Mouse (Mus musculus) urinary bladder, postnatal 25 days (tissue): ENCODE measurements around the gene C3ar1.

Source experiments
- DNase-seq: peaks from one replicate; pipeline ENCODE4 v3.0.0; 2022; ENCODE audit warnings: low spot score

Gene C3ar1

DNA sequence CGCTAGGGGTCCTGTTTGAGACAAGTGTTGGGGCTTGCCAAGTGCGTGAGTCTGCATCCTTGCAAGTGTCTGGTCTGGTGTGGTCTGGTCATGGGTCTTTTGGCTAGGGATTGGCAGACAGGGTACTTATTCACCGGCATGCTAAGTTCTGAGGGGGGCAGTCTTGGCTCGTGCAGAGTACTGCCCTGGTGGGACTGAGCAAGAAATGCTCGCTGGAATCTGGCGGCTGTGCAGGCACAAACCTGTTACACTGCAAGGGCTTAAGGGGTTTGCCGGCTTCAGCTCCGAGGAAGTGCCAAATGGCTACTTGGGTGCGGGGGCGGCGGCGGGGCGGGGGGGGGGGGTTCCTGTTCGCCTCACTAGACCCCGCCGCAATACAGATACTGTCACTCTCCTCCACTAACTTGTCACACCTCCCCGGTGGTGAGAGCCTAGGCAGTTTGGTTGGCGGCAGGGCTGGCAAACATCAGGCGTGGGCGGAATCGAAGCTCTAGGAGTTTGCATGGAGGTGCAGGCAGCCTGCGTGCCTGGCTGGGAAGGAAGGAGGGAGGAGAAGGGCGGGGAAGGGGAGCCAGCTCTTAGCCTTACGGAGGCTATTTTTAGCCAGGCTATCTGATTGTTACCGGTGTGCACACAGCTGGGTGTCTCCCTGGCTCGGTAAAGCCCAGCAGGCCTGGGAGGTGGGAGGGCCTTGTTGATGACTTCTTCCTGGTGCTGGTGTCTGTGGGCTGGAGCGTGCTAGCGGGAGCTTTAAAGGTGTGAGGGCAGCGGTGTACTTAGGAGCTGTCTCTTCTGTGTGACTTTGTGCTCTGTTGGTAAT, 29.8 kb downstream of the C3ar1 start:
- peak; percentile 51 for DNase-seq

DNA sequence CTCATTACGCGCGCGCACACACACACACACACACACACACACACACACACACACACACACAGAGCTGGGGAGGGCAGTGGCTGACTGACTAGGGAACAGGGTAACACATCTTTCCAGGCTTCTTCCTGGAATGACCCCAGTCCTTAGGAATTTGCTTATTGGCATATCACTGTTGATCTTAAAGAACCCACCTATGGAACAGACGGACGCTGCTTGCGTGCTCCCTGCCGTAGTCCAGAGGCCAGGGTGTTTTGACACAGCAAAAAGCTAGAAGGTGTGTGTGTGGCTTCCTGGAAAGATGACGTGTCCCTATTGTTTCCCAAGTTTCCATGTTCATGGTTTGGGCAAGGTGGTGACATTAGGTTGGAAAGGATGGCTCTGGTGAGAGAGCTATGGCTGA, 30.8 kb downstream of the C3ar1 start:
- DNase-seq, result no peak

DNA sequence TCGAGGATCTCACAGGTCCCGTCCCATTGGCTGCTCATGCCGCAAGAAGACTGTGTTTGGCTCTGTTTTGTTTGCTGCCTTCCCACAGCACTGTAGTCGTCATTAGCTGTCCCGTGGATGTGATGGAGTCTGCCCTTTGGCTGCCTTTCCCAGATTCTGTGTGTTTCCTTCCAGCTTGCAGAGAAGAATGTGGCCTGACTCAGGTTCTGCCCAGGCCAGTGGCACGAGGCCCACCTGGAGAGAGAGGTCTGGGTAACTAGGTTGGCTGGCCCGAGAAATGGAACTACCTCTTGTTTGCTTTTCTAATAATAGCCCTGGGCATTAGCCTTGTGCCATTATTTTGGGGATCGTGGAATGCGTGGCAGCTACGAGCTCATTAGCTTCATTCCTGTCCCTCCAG, 31.9 kb downstream of the C3ar1 start:
- no peak for DNase-seq

DNA sequence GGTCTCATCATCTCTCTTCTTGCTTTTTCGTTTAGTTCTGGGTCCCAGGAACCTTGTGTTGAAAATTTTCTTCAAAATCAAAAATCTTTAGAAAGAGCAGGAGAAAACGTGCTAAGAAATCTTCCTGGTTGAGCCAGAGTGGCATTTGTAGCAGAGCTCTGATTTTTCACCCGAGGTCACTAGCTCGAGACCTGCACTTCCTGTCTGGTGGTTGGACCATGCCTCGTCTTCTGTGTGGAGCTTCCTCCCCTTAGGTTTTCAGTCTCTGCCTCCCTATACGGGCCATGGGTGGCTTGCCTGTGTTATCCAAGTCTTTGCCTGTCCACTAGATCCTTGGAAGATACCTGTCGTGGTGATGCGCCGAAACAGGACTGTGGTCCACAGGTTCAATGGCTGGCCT, 34.1 kb downstream of the C3ar1 start:
- DNase-seq, result no peak

DNA sequence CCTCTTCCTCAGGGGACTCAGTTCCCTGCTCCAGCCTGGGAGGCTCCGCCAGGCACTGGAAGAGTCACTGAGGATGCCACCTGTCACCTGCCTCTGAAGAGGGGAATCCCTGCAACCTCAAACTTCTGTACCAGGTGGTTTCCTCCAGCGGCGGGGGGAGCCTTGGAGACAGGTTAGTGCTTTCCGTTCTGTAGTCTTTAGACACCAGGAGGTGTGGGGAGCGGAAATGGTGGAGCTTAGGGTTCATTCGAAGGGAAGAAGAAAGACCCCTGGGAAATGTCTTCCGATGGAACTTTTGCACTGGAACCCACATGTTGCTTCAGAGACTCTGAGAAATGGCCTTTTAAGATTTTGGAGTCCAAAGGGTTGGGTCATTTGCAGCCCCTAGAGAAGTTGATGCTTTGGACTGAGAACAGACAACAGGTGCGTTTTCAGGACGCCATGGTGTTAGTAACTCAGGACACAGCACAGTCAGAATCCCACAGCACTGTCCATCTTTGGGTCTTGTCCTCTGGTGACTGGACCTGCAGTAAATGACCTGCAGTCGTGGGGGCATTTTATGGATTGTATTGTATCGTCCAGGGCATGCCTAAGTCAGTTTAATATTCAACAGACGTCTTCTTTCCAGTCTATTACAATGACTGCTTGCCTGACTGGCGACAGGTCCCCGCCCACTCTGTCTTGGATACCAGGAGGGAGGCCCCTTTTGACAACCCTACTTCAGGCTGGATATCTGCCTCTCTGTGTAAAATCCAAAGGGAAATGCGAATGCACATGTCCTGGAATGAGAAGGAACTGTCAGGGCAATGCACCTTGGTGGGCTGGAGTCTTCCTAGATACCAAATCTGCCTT, 34.9 kb downstream of the C3ar1 start:
- DNase-seq, result no peak

DNA sequence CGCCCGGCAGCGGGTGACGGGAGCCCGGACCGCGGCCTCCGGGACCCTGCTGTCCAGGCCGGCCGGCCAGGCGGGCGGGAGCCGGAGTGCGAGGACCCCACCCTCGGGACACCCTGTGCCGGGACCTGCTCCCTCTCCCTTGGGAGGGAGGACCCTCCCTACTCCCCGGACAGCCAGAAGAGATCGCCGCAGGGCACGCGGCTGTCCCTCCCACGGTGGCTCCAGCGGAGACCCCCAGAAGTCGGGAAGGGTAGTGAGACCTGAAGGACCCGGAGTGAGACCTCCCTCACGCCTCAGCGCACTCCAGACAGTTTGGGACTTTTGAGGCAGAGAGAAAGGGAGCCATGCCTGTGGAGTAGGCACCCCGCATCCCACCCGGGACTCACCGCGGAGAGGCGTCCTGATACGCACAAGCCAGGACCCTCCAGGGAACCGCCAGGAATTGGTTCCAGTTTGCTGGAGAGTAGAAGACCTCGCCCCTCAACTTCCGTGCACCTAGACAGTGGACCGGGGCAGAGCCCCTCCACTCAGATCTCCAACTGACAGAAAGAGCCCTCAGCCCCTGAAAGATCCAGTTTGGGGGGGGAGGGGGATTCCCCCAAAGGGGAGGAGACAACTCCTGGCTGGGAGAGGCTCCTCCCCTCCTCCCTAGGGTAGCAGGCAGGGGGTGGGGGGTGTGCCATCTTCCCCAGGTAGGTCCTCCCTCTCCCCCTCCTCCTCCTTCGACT, 35.7 kb downstream of the C3ar1 start:
- peak; percentile 35 for DNase-seq

DNA sequence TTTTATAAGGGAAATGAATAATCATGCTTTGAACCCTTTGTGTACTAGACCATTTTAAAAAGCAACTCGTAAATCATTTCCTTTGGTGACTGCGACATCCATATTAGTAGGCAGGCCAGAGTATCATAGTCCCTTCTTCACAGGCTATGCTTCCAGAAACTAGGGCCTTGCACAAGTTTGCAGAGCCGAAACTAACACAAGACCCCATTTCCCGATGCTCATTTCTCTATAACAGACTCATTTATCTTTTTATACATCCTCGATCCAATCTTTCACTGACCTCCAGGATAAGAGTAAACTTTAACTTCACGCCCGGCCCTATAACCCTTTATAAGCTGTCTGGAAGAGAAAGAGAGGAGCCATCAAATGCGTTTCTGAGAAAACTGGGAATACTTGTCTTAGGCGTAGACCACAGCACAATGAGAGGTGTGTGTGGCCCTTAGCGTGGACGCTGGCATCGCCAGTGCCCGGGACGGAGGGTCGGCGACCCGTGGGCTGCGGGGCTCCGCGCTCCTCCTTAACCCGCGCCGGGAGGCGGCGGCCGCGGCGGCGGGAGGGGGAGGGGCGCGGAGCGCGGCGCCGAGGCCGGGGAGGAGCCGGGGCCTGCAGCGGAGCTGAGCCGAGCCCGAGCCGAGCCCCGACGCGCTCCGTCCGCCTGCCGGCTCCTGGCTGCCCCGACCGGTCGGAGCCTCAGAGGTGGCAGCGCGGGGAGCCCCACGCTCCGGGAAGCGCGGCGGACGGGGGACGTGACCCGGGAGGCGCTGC, 36.5 kb downstream of the C3ar1 start, which contains the start of gene Foxj2:
TSS of gene Foxj2 (plus strand) at position 609 of the 765 bp plus-strand sequence.
- DNase-seq, result peak; percentile 81

DNA sequence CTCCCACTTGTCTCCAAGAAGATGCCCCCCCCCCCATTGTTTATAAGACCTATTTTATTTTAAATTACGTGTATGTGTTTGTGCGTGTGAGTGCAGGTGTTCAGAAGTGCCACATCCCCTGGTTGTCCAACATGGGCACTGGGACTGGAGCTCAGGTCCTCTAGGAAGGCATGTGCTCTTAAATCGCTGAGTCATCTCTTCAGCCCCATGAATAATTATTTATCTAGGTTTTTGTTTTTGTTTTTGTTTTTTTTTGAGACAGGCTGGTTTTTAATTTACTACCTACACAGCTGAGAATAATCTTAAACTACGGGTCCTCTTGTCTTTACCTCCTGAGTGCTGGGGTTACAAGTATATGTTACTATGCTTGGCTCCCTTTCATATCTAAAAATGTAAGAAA, 42.3 kb downstream of the C3ar1 start:
- DNase-seq, result no peak

DNA sequence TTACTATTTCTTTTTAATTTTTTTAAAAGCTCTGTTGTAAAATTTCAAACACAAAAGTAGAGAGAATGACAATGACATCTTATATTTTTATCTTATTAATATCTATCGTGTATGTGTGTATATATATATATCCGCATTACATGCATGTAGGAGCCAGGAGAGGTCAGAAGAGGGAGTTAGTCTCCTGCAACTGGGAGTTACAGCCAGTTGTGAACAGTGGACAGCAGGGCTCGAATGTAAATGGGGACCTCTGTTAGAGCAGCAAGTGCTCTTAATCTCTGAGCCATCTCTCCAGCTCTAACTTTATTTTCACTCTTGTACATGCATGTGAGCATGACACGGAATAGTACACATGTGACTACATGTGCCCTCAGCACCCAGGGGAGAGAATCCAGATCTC, 43.2 kb downstream of the C3ar1 start:
- DNase-seq, result no peak

DNA sequence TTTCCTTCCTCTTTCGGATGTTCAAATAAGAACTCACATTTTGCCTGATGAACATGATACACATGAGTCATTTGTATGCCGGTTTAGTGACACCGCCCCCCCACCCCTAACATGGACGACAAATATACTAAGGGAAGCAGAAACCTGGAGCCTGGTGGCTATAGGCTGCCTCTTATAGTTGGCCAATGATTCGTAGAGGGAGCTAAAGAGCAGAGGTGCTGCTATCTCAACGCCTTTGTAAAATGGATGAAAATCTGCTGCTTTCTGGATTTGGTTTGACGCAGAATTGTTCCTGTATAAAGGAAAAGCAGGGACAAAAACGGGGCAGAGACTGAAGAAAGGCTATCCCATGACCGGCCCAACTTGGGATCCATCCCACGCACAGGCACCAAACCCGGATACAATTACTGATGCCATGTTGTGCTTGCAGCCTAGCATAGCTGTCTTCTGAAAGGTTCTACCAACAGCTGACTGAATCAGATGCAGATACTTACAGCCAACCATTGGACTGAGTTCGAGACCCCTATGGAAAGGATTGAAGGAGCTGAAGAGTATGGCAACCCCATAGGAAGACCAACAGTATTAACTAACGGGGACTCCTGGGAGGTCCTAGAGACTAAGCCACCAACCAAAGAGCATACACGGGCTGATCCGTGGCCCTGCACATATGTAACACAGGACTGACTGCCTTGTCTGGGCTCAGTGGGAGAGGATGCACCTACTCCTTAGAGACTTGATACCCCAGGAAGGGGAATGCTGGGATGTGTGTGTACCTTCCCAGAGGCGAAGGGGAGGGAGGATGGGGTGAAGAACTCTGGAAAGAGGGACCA, 44.0 kb downstream of the C3ar1 start:
- DNase-seq, result no peak

DNA sequence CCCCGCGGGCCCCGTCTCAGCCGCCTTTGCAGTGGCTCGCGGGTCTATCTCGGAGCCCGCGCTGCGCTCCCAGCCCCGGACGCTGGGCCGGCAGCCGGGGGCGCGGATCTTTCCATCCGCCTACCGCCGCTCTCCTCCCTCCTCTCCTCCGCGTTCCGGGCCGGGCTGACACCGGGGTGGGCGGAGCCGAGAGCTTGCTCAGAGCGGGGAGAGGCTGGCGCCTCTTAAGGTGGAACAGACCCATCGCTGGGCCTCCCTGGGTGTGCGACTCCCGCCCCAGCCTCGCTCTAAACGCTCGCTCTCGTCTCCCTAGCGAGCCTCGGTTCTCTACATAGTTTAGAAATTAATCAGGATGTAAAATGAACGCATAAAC, 44.7 kb downstream of the C3ar1 start:
- DNase-seq, result peak; percentile 90

DNA sequence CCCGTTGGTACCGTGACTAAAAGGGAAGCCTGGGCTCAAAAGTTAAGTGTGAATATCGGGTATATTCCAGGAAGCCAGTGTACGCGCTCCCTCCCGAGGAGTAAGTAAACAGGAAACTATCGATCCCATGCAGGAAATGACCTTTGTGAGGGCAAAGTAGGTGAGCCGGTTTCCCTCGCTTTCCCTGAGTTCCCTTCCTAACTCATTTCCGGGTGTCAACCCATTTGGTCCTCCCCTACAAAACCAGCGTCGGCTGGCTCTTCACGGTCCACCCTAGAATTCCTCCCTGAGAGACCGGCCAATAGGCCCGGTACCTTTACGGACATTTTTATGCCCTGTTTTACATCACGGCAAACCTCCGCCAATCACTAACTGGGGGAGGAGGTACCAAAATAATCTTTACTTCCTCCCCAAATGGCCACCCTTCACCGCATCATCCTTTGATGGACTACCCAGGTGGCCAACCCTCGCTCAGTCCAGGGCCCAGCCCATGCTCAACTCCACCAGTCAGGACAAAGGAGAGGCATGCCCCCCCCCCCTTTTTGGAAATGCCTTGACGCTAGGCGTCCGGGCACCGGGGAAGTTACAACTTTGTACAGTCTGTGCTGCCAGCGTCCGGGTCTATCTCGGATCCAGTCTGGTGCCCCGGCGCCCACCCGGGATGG, 45.2 kb downstream of the C3ar1 start:
- DNase-seq, result peak; percentile 89

DNA sequence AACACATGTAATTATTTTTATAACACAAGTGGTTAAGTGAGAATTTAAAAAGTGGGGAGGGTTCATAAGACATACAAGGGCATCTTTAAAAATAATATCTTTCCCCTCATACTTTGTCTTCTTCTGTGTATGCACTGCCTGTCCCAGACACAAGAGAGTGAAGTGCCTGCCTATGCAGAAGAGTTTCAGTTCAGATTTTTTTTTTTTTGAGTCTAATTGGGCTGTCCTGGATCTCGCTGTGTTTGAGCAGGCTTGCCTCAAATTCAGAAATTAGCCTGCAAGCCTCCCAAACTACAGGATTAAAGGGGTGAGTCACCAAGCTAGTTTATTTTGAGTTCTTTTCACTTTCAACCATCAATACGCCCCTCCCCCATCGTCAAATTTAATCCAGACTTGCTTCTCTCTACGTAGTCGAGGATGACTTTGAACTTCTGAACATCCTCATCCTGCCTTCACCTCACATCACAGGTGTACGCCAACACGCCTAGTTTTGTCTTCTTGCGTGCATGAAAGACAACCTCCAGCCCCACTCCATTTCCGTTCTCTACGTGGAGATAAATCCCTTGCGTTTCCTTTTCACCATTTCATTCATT, 45.8 kb downstream of the C3ar1 start:
- no peak for DNase-seq

DNA sequence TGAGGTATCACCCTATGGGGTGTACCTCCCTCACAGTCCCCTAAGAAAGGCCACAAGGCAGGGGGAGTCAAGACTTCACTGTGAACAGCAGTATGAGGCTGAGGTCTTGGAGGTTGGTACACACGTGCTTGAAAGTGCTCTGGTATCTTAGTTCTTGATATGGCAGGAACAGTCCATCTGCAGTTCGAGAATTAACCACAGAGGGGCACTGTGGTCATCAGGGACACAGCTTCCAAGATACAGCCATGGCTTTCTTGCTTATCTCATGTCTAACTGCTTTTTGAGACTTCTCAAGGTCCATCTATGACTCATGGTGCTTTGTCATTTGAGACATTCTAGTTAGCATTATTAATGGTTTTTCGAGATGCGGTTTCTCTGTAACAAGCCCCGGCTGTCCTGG, 51.5 kb downstream of the C3ar1 start:
- DNase-seq, result peak; percentile 81

DNA sequence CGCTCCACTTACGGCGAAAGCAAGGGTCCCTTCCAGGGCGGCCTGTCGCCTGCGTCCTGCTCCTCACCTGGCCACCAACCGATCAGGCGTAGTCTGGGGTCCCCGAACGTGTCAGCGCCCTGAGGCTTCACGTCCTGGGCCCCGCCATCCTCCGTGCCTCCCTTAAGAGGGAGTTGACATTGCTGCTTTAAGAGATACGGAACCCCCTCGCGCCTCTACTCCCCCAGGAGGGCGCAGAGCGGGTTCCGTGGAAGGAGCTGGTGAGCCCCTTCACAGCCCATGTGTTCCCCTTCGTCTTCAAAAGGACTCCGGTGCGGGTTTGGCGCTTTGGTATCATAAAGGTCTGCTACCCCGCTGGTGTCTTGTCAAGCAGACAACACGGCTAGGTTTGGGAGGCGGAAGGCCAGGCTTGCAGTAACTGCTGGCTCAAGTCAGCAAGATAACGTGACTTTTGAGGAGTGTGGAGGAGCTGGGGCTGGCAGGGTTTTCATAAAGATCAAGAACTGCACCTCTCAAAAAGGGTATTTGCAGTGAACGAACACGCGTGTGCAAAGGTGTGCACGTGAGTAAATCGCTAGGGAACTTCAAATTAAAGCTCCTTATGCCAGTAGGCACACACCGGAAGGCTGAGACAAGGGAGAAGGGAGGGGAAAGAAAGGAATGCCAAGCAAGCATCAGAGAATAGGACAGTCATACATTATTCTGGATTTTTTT, 54.0 kb downstream of the C3ar1 start:
- DNase-seq, result no peak

DNA sequence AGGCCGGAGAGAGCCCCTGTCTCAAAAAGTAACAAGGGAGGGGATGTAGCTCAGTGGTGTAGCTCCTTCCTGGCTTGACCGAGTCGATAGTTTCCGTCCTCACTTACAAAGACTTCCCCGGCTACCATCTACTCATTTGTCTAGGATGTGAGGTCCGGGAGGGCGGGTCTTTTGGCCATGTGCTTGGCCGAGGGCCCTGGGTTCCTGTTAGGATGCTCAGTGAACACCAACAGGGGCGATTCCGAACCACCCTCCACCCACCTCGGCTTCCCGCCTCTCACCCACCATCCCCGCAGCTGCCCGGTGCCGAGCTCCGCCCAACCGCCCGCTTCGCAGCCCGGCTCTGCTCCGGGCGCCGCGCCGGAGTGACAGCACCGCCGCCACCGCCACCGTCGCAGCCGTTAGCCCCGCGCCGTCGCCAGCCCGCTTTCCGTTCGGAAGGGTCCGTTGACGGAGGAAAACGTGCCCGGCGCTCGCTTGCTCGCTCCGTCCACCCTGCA, 54.6 kb downstream of the C3ar1 start, which contains the start of gene Slc2a3:
TSS of gene Slc2a3 (minus strand) at position 340 of the 500 bp plus-strand sequence.
- peak; percentile 28 for DNase-seq

DNA sequence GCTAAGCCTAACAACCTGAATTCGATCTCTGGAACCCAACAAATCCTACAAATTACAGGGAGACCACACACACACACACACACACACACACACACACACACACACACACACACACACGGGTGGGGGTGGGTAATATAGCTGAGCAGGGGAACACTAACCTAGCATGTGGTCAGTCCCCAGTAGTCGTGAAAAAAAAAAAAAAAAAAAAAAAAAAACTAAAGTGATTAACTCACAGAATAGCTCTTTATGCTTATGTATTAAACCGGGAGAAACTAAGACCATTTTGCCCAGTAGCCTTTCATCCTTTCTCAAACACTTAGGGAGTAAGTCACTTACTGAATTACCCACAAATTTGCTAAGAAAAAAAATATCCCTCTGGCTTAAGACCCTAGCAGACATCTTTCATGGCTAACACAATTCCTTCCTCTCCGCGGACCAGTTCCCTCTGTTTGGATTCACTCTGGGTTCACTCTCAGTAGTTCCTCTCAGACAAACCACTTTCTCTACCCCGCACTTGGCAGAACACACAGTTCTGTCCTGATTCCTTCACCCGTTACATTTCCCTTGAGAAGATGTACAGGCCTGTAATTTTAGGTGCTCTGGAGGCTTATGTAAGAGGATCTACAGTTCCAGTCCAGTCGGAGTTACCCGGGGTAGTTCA, 55.2 kb downstream of the C3ar1 start:
- no peak for DNase-seq
